Mouse (Mus musculus): Measurements from ENCODE around the gene Map3k4. TPM values are rescaled to one million over a fixed set of nuclear protein-coding genes. Genes with fewer than 3 reads are reported as not detected.

Gene Map3k4
- total and polyA plus RNA-seq, 3 experiments, result 12.7 to 22.6 (median 20.9) TPM

DNA sequence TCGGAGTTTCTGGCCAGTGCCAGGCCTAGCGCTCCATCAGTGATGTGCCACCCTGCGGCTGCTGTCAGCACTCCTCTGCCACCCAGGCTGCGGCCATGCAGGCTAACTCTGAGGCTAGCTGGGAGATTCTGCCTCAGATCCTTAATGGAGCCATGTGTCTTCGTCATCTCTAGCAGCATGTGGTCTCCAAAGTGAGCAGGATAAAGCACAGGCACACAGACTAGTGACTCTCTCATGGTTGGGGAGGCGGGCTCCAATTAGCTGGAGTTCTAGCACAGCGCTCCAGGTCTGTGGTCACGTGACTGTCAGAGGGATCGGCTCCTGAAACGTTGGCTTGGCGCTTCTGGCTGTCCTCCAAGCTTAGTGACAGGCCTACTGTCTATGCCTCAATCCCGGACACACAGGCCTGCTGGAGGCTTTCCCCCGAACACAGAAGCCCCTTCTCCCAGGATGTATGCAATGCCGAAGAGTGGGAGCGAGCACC lies 115.1 kb downstream of the Map3k4 start:
- Histone ChIP-seq H3K27ac (ENCODE audit: insufficient read depth, low read depth) (peak overlapping the region; percentile 70), H3K4me3 (replicated peaks in 1 of 3; ENCODE audit: low read depth in 2 of 3, low read length in 2 of 3, poor library complexity in 1 of 3) (no peak overlapping the region), H3K36me3 (replicated peaks in 1 of 2; ENCODE audit: control insufficient read depth in 1 of 2, insufficient read depth in 1 of 2, low read length in 1 of 2) (peaks cover 15 to 62% of the 10 kb centered on the region in 2 experiments), H3K9me3 (replicated peaks; ENCODE audit: low read length) (no peaks in the 10 kb centered on the region), H3K4me1 (ENCODE audit: control insufficient read depth in 1 of 2, insufficient read depth in 2 of 2) (peaks cover 45 to 88% of the 10 kb centered on the region in 2 experiments), H3K9ac (ENCODE audit: insufficient read depth, low read depth) (0 out of 2 replicates have a peak overlapping the region, but pooled peaks have one; percentile 0), H3K27me3 (replicated peaks) (no peaks in the 10 kb centered on the region), H3K79me2 (replicated peaks; ENCODE audit: control insufficient read depth, extremely low read depth, insufficient read depth, poor library complexity, severe bottlenecking) (peaks cover 2% of the 10 kb centered on the region; the same call in 1 of the 2 replicates), H3K4me2 (ENCODE audit: insufficient read depth, low read depth, poor library complexity, severe bottlenecking) (no peak overlapping the region)
- TF ChIP-seq RAD21 (IDR thresholded peaks at IDR 0.05; ENCODE audit: low read depth, low read length) (no peak), TCF12 (IDR thresholded peaks at IDR 0.05; ENCODE audit: low read depth, low read length) (no peak), CTCF (conservative IDR thresholded peaks at IDR 0.05 in 1 of 2, IDR thresholded peaks at IDR 0.05 in 1 of 2; ENCODE audit: low read depth in 2 of 2, low read length in 2 of 2) (no peak), USF1 (IDR thresholded peaks at IDR 0.05; ENCODE audit: low read depth, low read length) (peak; percentile 76), MEF2A (IDR thresholded peaks at IDR 0.05; ENCODE audit: borderline replicate concordance, low read depth, low read length) (no peak), RCOR1 (conservative IDR thresholded peaks at IDR 0.05; ENCODE audit: low read depth, low read length) (no peak), POLR2A (IDR thresholded peaks at IDR 0.05; ENCODE audit: low read depth, low read length) (no peak), MAFK (IDR thresholded peaks at IDR 0.05; ENCODE audit: insufficient replicate concordance, low read length) (no peak), USF2 (conservative IDR thresholded peaks at IDR 0.05; ENCODE audit: low read depth, low read length) (peak; percentile 63), TBP (conservative IDR thresholded peaks at IDR 0.05; ENCODE audit: low read depth, low read length) (no peak), KAT2A (IDR thresholded peaks at IDR 0.05; ENCODE audit: insufficient replicate concordance, low read length) (no peak), SIN3A (IDR thresholded peaks at IDR 0.05; ENCODE audit: low read length) (no peak), NELFE (IDR thresholded peaks at IDR 0.05; ENCODE audit: low read depth, low read length) (no peak), CHD2 (IDR thresholded peaks at IDR 0.05; ENCODE audit: low read length) (no peak), BHLHE40 (IDR thresholded peaks at IDR 0.05; ENCODE audit: low read depth, low read length) (peak; percentile 71), NRF1 (IDR thresholded peaks at IDR 0.05; ENCODE audit: low read depth, low read length) (no peak), HCFC1 (IDR thresholded peaks at IDR 0.05; ENCODE audit: low read depth, low read length) (no peak), GABPA (IDR thresholded peaks at IDR 0.05; ENCODE audit: insufficient replicate concordance, low read depth, low read length) (no peak), PAX5 (IDR thresholded peaks at IDR 0.05; ENCODE audit: low read length) (no peak), EP300 (IDR thresholded peaks at IDR 0.05; ENCODE audit: low read length) (no peak), SMC3 (IDR thresholded peaks at IDR 0.05; ENCODE audit: low read depth, low read length) (no peak), ZKSCAN1 (IDR thresholded peaks at IDR 0.05; ENCODE audit: borderline replicate concordance, low read depth, low read length) (no peak)
- in situ Hi-C loops (cut with MboI; ENCODE audit: low pct_ligation_motif_present, low pct_unique_long_range_greater_than_20kb, low sequenced_read_pairs), result no loop called here
- dilution Hi-C loops (cut with MboI; ENCODE audit: extremely low pct_ligation_motif_present, extremely low pct_unique_long_range_greater_than_20kb, low sequenced_read_pairs), result no loop called here
- no peak for DNase-seq (ENCODE audit: extremely low read depth)

GRCm38 (mm10) chr17:12201086-12201485 lies 117.5 kb downstream of the Map3k4 start:
- dilution Hi-C loops (cut with MboI; ENCODE audit: extremely low pct_ligation_motif_present, extremely low pct_unique_long_range_greater_than_20kb, low sequenced_read_pairs), result no loop called here
- TF ChIP-seq ZNF384 (IDR thresholded peaks at IDR 0.05; ENCODE audit: low read depth, low read length) (no peak), POLR2A (IDR thresholded peaks at IDR 0.05; ENCODE audit: low read depth, low read length) (peak; percentile 31; the same call in 1 of the 2 replicates)
- DNase-seq (ENCODE audit: extremely low read depth), result peak; percentile 52
- Histone ChIP-seq H3K9me3 (replicated peaks; ENCODE audit: low read length) (no peaks in the 10 kb centered on the region), H3K4me3 (replicated peaks in 1 of 3; ENCODE audit: low read depth in 2 of 3, low read length in 2 of 3, poor library complexity in 1 of 3) (no peak overlapping the region), H3K4me2 (ENCODE audit: insufficient read depth, low read depth, poor library complexity, severe bottlenecking) (no peak overlapping the region), H3K27ac (ENCODE audit: insufficient read depth, low read depth) (peak overlapping the region; percentile 11; the same call in 1 of the 2 replicates), H3K36me3 (replicated peaks in 1 of 2; ENCODE audit: control insufficient read depth in 1 of 2, insufficient read depth in 1 of 2, low read length in 1 of 2) (peaks cover 31 to 75% of the 10 kb centered on the region in 2 experiments), H3K4me1 (ENCODE audit: control insufficient read depth in 1 of 2, insufficient read depth in 2 of 2) (peaks cover 40 to 70% of the 10 kb centered on the region in 2 experiments), H3K27me3 (replicated peaks) (no peaks in the 10 kb centered on the region), H3K9ac (ENCODE audit: insufficient read depth, low read depth) (no peak overlapping the region), H3K79me2 (replicated peaks; ENCODE audit: control insufficient read depth, extremely low read depth, insufficient read depth, poor library complexity, severe bottlenecking) (peaks cover 11% of the 10 kb centered on the region)
- in situ Hi-C loops (cut with MboI; ENCODE audit: low pct_ligation_motif_present, low pct_unique_long_range_greater_than_20kb, low sequenced_read_pairs), result no loop called here
